Mouse (Mus musculus): ENCODE results near the gene Ssbp3. TPM values are rescaled to one million over a fixed set of nuclear protein-coding genes. Genes with fewer than 3 reads are reported as not detected.

The Ssbp3 gene
- total RNA-seq, 2 experiments from 2014 or later = 23.4 to 27.9 TPM

GRCm38 (mm10) chr4:106926401-106926800 is 15.9 kb downstream of the Ssbp3 start:
- peak; percentile 25 for DNase-seq
- intact Hi-C loops (cut with DNase I; ENCODE audit: low total_unique reads) = no loop called here

- intact Hi-C loops (cut with DNase I; ENCODE audit: low total_unique reads) = no loop called here
- DNase-seq = no peak
Observed at GRCm38 (mm10) chr4:106927034-106927433, 16.5 kb downstream of the Ssbp3 start.

GRCm38 (mm10) chr4:106928961-106929360 is 18.5 kb downstream of the Ssbp3 start:
- intact Hi-C loops (cut with DNase I; ENCODE audit: low total_unique reads) = no loop called here
- no peak for DNase-seq

GRCm38 (mm10) chr4:106932583-106932982 is 22.1 kb downstream of the Ssbp3 start:
- DNase-seq = no peak
- intact Hi-C loops (cut with DNase I; ENCODE audit: low total_unique reads) = no loop called here

- intact Hi-C loops (cut with DNase I; ENCODE audit: low total_unique reads) = no loop called here
Observed at GRCm38 (mm10) chr4:106933813-106934482, 23.4 kb downstream of the Ssbp3 start.

GRCm38 (mm10) chr4:106934931-106935582 is 24.6 kb downstream of the Ssbp3 start:
- intact Hi-C loops (cut with DNase I; ENCODE audit: low total_unique reads) = no loop called here
- DNase-seq = no peak

More at GRCm38 (mm10) chr4:106933813-106934482, 23.4 kb downstream of the Ssbp3 start:
- no peak for DNase-seq

- intact Hi-C loops (cut with DNase I; ENCODE audit: low total_unique reads) = no loop called here
Observed at GRCm38 (mm10) chr4:106935583-106935935, 25.1 kb downstream of the Ssbp3 start.

GRCm38 (mm10) chr4:106936041-106936440 is 25.5 kb downstream of the Ssbp3 start:
- intact Hi-C loops (cut with DNase I; ENCODE audit: low total_unique reads) = no loop called here
- DNase-seq = no peak

More at GRCm38 (mm10) chr4:106935583-106935935, 25.1 kb downstream of the Ssbp3 start:
- DNase-seq = no peak

GRCm38 (mm10) chr4:106936741-106937140 is 26.2 kb downstream of the Ssbp3 start:
- DNase-seq = no peak
- intact Hi-C loops (cut with DNase I; ENCODE audit: low total_unique reads) = no loop called here

- DNase-seq = no peak
- intact Hi-C loops (cut with DNase I; ENCODE audit: low total_unique reads) = no loop called here
Observed at GRCm38 (mm10) chr4:106938506-106939222, 28.2 kb downstream of the Ssbp3 start.

- DNase-seq = peak; percentile 44
- intact Hi-C loops (cut with DNase I; ENCODE audit: low total_unique reads) = no loop called here
Observed at GRCm38 (mm10) chr4:106939223-106939918, 28.9 kb downstream of the Ssbp3 start.

- intact Hi-C loops (cut with DNase I; ENCODE audit: low total_unique reads) = no loop called here
- DNase-seq = no peak
Observed at GRCm38 (mm10) chr4:106939919-106940227, 29.4 kb downstream of the Ssbp3 start.

- DNase-seq = no peak
- intact Hi-C loops (cut with DNase I; ENCODE audit: low total_unique reads) = no loop called here
Observed at GRCm38 (mm10) chr4:106940945-106941344, 30.4 kb downstream of the Ssbp3 start.

- intact Hi-C loops (cut with DNase I; ENCODE audit: low total_unique reads) = no loop called here
- no peak for DNase-seq
Observed at GRCm38 (mm10) chr4:106941475-106941874, 31.0 kb downstream of the Ssbp3 start.

GRCm38 (mm10) chr4:106942491-106942890 is 32.0 kb downstream of the Ssbp3 start:
- intact Hi-C loops (cut with DNase I; ENCODE audit: low total_unique reads) = no loop called here
- DNase-seq = no peak

- intact Hi-C loops (cut with DNase I; ENCODE audit: low total_unique reads) = no loop called here
- DNase-seq = no peak
Observed at GRCm38 (mm10) chr4:106943627-106944026, 33.1 kb downstream of the Ssbp3 start.

- DNase-seq = no peak
- intact Hi-C loops (cut with DNase I; ENCODE audit: low total_unique reads) = no loop called here
Observed at GRCm38 (mm10) chr4:106944898-106945297, 34.4 kb downstream of the Ssbp3 start.

GRCm38 (mm10) chr4:106947741-106948140 is 37.2 kb downstream of the Ssbp3 start:
- DNase-seq = no peak
- intact Hi-C loops (cut with DNase I; ENCODE audit: low total_unique reads) = no loop called here

- DNase-seq = no peak
- intact Hi-C loops (cut with DNase I; ENCODE audit: low total_unique reads) = no loop called here
Observed at GRCm38 (mm10) chr4:106948546-106948945, 38.0 kb downstream of the Ssbp3 start.

GRCm38 (mm10) chr4:106949200-106949599 is 38.7 kb downstream of the Ssbp3 start:
- no peak for DNase-seq
- intact Hi-C loops (cut with DNase I; ENCODE audit: low total_unique reads) = no loop called here
